Mouse (Mus musculus) hindlimb bud, embryonic 11.5 days (tissue): ENCODE data around the gene Apbb2.

Experiments
- DNase-seq: peaks from one replicate; pipeline ENCODE4 v3.0.0-alpha.2; 2012; ENCODE audit warnings: low read depth, low spot score; ENCODE audit errors: extremely low spot score

Gene Apbb2

GRCm38 (mm10) chr5:66391299-66391698 lies 227.3 kb downstream of the Apbb2 start:
- DNase-seq = no peak

GRCm38 (mm10) chr5:66390567-66390966 lies 228.0 kb downstream of the Apbb2 start:
- DNase-seq = no peak

GRCm38 (mm10) chr5:66387481-66387880 lies 231.1 kb downstream of the Apbb2 start:
- DNase-seq = no peak

- no peak for DNase-seq
Observed at GRCm38 (mm10) chr5:66385636-66386035, 232.9 kb downstream of the Apbb2 start.

GRCm38 (mm10) chr5:66384806-66385446 lies 233.7 kb downstream of the Apbb2 start:
- no peak for DNase-seq

GRCm38 (mm10) chr5:66384114-66384513 lies 234.5 kb downstream of the Apbb2 start:
- DNase-seq = no peak

- DNase-seq = no peak
Observed at GRCm38 (mm10) chr5:66382111-66382510, 236.5 kb downstream of the Apbb2 start.

GRCm38 (mm10) chr5:66378968-66379367 lies 239.6 kb downstream of the Apbb2 start:
- DNase-seq = no peak

GRCm38 (mm10) chr5:66376589-66377270 lies 241.9 kb downstream of the Apbb2 start:
- DNase-seq = no peak

GRCm38 (mm10) chr5:66374413-66374812 lies 244.2 kb downstream of the Apbb2 start:
- no peak for DNase-seq

- no peak for DNase-seq
Observed at GRCm38 (mm10) chr5:66373515-66374164, 244.9 kb downstream of the Apbb2 start.

GRCm38 (mm10) chr5:66371131-66371530 lies 247.5 kb downstream of the Apbb2 start:
- DNase-seq = no peak

GRCm38 (mm10) chr5:66368966-66369365 lies 249.6 kb downstream of the Apbb2 start:
- no peak for DNase-seq

- no peak for DNase-seq
Observed at GRCm38 (mm10) chr5:66367641-66368040, 250.9 kb downstream of the Apbb2 start.

- DNase-seq = no peak
Observed at GRCm38 (mm10) chr5:66363274-66364261, 255.0 kb downstream of the Apbb2 start.

GRCm38 (mm10) chr5:66360739-66361138 lies 257.8 kb downstream of the Apbb2 start:
- no peak for DNase-seq

- no peak for DNase-seq
Observed at GRCm38 (mm10) chr5:66359742-66360423, 258.7 kb downstream of the Apbb2 start.

- no peak for DNase-seq
Observed at GRCm38 (mm10) chr5:66355147-66355546, 263.4 kb downstream of the Apbb2 start.

- DNase-seq = no peak
Observed at GRCm38 (mm10) chr5:66353876-66354275, 264.7 kb downstream of the Apbb2 start.

GRCm38 (mm10) chr5:66351836-66352390 lies 266.7 kb downstream of the Apbb2 start:
- DNase-seq = no peak
